Mouse (Mus musculus) hindbrain, embryonic 16.5 days (tissue): ENCODE results near the gene Dscam. TPM values are rescaled to one million over a fixed set of nuclear protein-coding genes. Genes with fewer than 3 reads are reported as not detected.

ENCODE experiments used
- ATAC-seq: fragments of 200-750 bp; cut with Nextera tagmentation; 2 replicates; pipeline ENCODE4 v1.8.0; 2017; ENCODE audit warnings: moderate TSS enrichment, moderate library complexity
- H3K27ac ChIP-seq: fragments of 300-500 bp; sonication (generic); 2 replicates; pipeline ENCODE4 v1.5.1; 2014; ENCODE audit warnings: low read depth, mild to moderate bottlenecking, control low read depth, low read length, moderate library complexity
- H3K27me3 ChIP-seq: fragments of 300-500 bp; sonication (generic); replicated peaks from 2 replicates; pipeline ENCODE4 v1.6.1; 2014; ENCODE audit warnings: low read length; ENCODE audit not compliant: control insufficient read depth, insufficient read depth
- H3K36me3 ChIP-seq: fragments of 300-500 bp; sonication (generic); 2 replicates; pipeline ENCODE4 v1.6.1; 2014; ENCODE audit warnings: mild to moderate bottlenecking, low read length, moderate library complexity, mixed read lengths; ENCODE audit not compliant: control insufficient read depth, insufficient read depth
- H3K4me1 ChIP-seq: fragments of 300-500 bp; sonication (generic); 2 replicates; pipeline ENCODE4 v1.6.1; 2014; ENCODE audit warnings: low read depth, low read length; ENCODE audit not compliant: control insufficient read depth, insufficient read depth
- H3K4me2 ChIP-seq: fragments of 300-500 bp; sonication (generic); 2 replicates; pipeline ENCODE4 v1.6.1; 2014; ENCODE audit warnings: mild to moderate bottlenecking, low read length, control low read depth, moderate library complexity
- H3K4me3 ChIP-seq: fragments of 300-500 bp; sonication (generic); 2 replicates; pipeline ENCODE4 v1.5.1; 2014; ENCODE audit warnings: mild to moderate bottlenecking, low read length, control low read depth, moderate library complexity
- H3K9ac ChIP-seq: fragments of 300-500 bp; sonication (generic); 2 replicates; pipeline ENCODE4 v1.6.1; 2014; ENCODE audit warnings: low read depth, mild to moderate bottlenecking, control low read depth, low read length, moderate library complexity
- H3K9me3 ChIP-seq: fragments of 300-500 bp; sonication (generic); 2 replicates; pipeline ENCODE4 v1.6.1; 2014; ENCODE audit warnings: mild to moderate bottlenecking, low read length, moderate library complexity; ENCODE audit not compliant: control insufficient read depth
- WGBS: fragments of 180-500 bp; shearing (Covaris S2); extraction: QIAGEN DNeasy Blood & Tissue Kit; methylation state at CpG from one replicate; pipeline ENCODE4 v1.1.7; 2014; 5-methylcytosine and 5-hydroxymethylcytosine counted together
- polyA plus RNA-seq: library from polyadenylated mRNA; unstranded; fragments of >200 nt; fragmentation: Nextera tagmentation; extraction: Ambion mirVana; gene quantifications from 2 replicates; pipeline ENCODE4 v1.2.1, GENCODE M21; 2015

Dscam gene
- polyA plus RNA-seq, 1 experiment from 2014 or later = 13.1 TPM

- Histone ChIP-seq H3K9me3 (no peaks in the 10 kb centered on the region), H3K4me3 (no peak overlapping the region), H3K4me1 (no peaks in the 10 kb centered on the region), H3K27me3 (no peaks in the 10 kb centered on the region), H3K27ac (no peak overlapping the region), H3K9ac (no peak overlapping the region), H3K4me2 (no peak overlapping the region), H3K36me3 (no peaks in the 10 kb centered on the region)
- 84% methylated on average over 7 of the region's 7 CpGs for WGBS
- no peak for ATAC-seq
Observed at GRCm38 (mm10) chr16:97061390-97061789, 109.2 kb downstream of the Dscam start.

- H3K9ac ChIP-seq = no peak overlapping the region
- no peak overlapping the region for H3K4me2 ChIP-seq
- H3K4me3 ChIP-seq = no peak overlapping the region
- H3K36me3 ChIP-seq = no peaks in the 10 kb centered on the region
- H3K4me1 ChIP-seq = no peaks in the 10 kb centered on the region
- no peaks in the 10 kb centered on the region for H3K27me3 ChIP-seq
- ATAC-seq = no peak
- H3K27ac ChIP-seq = no peak overlapping the region
- H3K9me3 ChIP-seq = no peaks in the 10 kb centered on the region
Observed at GRCm38 (mm10) chr16:97060736-97061135, 109.8 kb downstream of the Dscam start.

GRCm38 (mm10) chr16:97060276-97060675 is 110.3 kb downstream of the Dscam start:
- WGBS = 67% methylated on average over 4 of the region's 4 CpGs
- no peak overlapping the region for H3K4me2 ChIP-seq
- no peaks in the 10 kb centered on the region for H3K36me3 ChIP-seq
- H3K9ac ChIP-seq = no peak overlapping the region
- ATAC-seq = no peak
- no peaks in the 10 kb centered on the region for H3K27me3 ChIP-seq
- no peak overlapping the region for H3K4me3 ChIP-seq
- no peaks in the 10 kb centered on the region for H3K4me1 ChIP-seq
- no peak overlapping the region for H3K27ac ChIP-seq
- no peaks in the 10 kb centered on the region for H3K9me3 ChIP-seq

- Histone ChIP-seq H3K27ac (no peak overlapping the region), H3K4me2 (no peak overlapping the region), H3K9ac (no peak overlapping the region), H3K36me3 (no peaks in the 10 kb centered on the region), H3K4me1 (no peaks in the 10 kb centered on the region; the same call in 1 of the 2 replicates), H3K4me3 (no peak overlapping the region), H3K27me3 (no peaks in the 10 kb centered on the region), H3K9me3 (no peaks in the 10 kb centered on the region)
- 46% methylated on average over 4 of the region's 4 CpGs for WGBS
- no peak for ATAC-seq
Observed at GRCm38 (mm10) chr16:97035271-97035670, 135.3 kb downstream of the Dscam start.

GRCm38 (mm10) chr16:97033540-97034058 is 137.0 kb downstream of the Dscam start:
- Histone ChIP-seq H3K9ac (no peak overlapping the region), H3K27ac (no peak overlapping the region), H3K4me1 (no peaks in the 10 kb centered on the region; the same call in 1 of the 2 replicates), H3K36me3 (no peaks in the 10 kb centered on the region), H3K27me3 (no peaks in the 10 kb centered on the region), H3K4me3 (no peak overlapping the region), H3K9me3 (no peaks in the 10 kb centered on the region), H3K4me2 (no peak overlapping the region)
- 90% methylated on average over 3 of the region's 3 CpGs for WGBS
- no peak for ATAC-seq

- WGBS = 52% methylated on average over 1 of the region's 1 CpGs
- no peak for ATAC-seq
Observed at GRCm38 (mm10) chr16:97027701-97028100, 142.9 kb downstream of the Dscam start.

GRCm38 (mm10) chr16:97026803-97027202 is 143.7 kb downstream of the Dscam start:
- Histone ChIP-seq H3K27me3 (no peaks in the 10 kb centered on the region), H3K4me3 (no peak overlapping the region), H3K4me1 (peaks cover 4% of the 10 kb centered on the region; the same call in 1 of the 2 replicates), H3K4me2 (no peak overlapping the region), H3K9me3 (no peaks in the 10 kb centered on the region), H3K36me3 (no peaks in the 10 kb centered on the region), H3K27ac (no peak overlapping the region), H3K9ac (no peak overlapping the region)
- ATAC-seq = no peak
- 81% methylated on average over 5 of the region's 5 CpGs for WGBS

More at GRCm38 (mm10) chr16:97027701-97028100, 142.9 kb downstream of the Dscam start:
- Histone ChIP-seq H3K9ac (no peak overlapping the region), H3K4me3 (no peak overlapping the region), H3K27me3 (no peaks in the 10 kb centered on the region), H3K4me2 (no peak overlapping the region), H3K4me1 (peaks cover 4% of the 10 kb centered on the region; the same call in 1 of the 2 replicates), H3K36me3 (no peaks in the 10 kb centered on the region), H3K9me3 (no peaks in the 10 kb centered on the region), H3K27ac (no peak overlapping the region)

GRCm38 (mm10) chr16:97024406-97024805 is 146.1 kb downstream of the Dscam start:
- H3K9ac ChIP-seq = no peak overlapping the region
- ATAC-seq = no peak; the same call in 1 of the 2 replicates
- no peak overlapping the region for H3K4me2 ChIP-seq
- H3K4me3 ChIP-seq = no peak overlapping the region
- H3K4me1 ChIP-seq = peaks cover 4% of the 10 kb centered on the region; the same call in 1 of the 2 replicates
- no peaks in the 10 kb centered on the region for H3K27me3 ChIP-seq
- WGBS = 53% methylated on average over 4 of the region's 4 CpGs
- H3K9me3 ChIP-seq = no peaks in the 10 kb centered on the region
- H3K27ac ChIP-seq = no peak overlapping the region
- no peaks in the 10 kb centered on the region for H3K36me3 ChIP-seq

GRCm38 (mm10) chr16:97021496-97021895 is 149.1 kb downstream of the Dscam start:
- H3K4me3 ChIP-seq = no peak overlapping the region
- H3K4me1 ChIP-seq = no peaks in the 10 kb centered on the region; the same call in 1 of the 2 replicates
- H3K36me3 ChIP-seq = no peaks in the 10 kb centered on the region
- ATAC-seq = no peak
- H3K27me3 ChIP-seq = no peaks in the 10 kb centered on the region
- no peak overlapping the region for H3K4me2 ChIP-seq
- H3K27ac ChIP-seq = no peak overlapping the region
- 72% methylated on average over 6 of the region's 6 CpGs for WGBS
- no peak overlapping the region for H3K9ac ChIP-seq
- H3K9me3 ChIP-seq = no peaks in the 10 kb centered on the region
